Mouse (Mus musculus): ENCODE results near the gene Ago4.

DNA sequence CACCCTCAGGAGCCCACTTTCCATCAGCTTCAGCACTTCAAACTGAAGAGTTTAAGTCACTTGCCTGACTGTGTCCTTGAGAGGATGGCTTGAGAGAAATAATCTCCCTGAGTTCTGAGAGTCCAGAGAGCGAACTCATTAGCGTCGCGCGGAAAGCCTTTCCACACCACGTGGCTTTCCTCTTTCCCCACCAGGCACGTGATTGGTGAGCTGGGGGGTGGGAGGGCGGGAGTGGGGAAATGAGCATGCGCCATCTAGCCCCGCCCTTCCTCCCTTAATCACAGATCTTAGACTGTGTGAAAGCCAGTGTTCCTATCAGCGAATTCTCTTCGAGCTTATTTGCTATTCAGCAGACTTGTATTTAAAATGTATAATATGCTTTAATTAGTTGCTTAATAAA is 50.3 kb downstream of the Ago4 start:
- TF ChIP-seq CTCF (IDR thresholded peaks at IDR 0.05; ENCODE audit: low read depth, low read length) (no peak), POLR2A (IDR thresholded peaks at IDR 0.05; ENCODE audit: extremely low read depth, insufficient read depth, low read length) (no peak)
